Mouse (Mus musculus): ENCODE measurements at regions not wholly inside any gene's neighbourhood (a gene's known extent, or its start where the extent isn't known, plus 50 kb on each side); places are given as distances from the start of the nearest gene placed in this dataset.
"Not testable (repeated sequence)": the region's sequence is repeated elsewhere in the genome, so short reads cannot be mapped to it uniquely, and the experiment has no call there.

DNA sequence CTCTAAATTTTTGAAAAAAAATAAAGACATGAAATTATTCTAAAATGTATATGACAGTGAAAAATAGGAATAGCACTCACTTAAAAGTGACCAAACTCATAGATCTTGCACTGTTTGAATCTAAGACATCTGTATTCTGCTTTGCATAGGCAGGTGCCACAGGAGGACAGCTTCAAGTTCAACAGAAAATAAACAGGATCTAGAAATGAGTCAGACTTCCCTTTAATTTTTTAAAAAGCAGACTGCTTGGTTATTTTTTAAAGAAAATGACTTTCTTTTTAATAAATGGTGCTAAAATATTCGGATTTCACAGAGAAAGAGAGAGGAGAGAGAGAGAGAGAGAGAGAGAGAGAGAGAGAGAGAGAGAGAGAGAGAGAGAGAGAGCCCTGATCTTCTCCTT is 123.8 kb upstream of the Myt1l start:
- no peak overlapping the region for H3K4me3 ChIP-seq
- 3% methylated on average over 1 of the region's 1 CpGs for WGBS
- no peaks in the 10 kb centered on the region for H3K79me2 ChIP-seq (replicated peaks; ENCODE audit: control insufficient read depth, insufficient read depth, low read length)
- H3K9ac ChIP-seq (ENCODE audit: low read depth, low read length): no peak overlapping the region
- H3K4me1 ChIP-seq (ENCODE audit: control insufficient read depth, insufficient read depth, low read length): no peaks in the 10 kb centered on the region
- H3K27me3 ChIP-seq (ENCODE audit: control insufficient read depth, insufficient read depth, low read length): no peaks in the 10 kb centered on the region
- intact Hi-C loops (cut with DNase I): no loop called here
- no peak for TF ChIP-seq POLR2A (IDR thresholded peaks at IDR 0.05; ENCODE audit: insufficient read depth, low read depth, low read length)
- TF ChIP-seq EP300 (IDR thresholded peaks at IDR 0.05; ENCODE audit: insufficient read depth, low read depth, low read length): no peak
- no peak for TF ChIP-seq CTCF (IDR thresholded peaks at IDR 0.05)
- no peak overlapping the region for H3K27ac ChIP-seq
- H3K36me3 ChIP-seq (ENCODE audit: control insufficient read depth, insufficient read depth, low read length): no peaks in the 10 kb centered on the region
- DNase-seq: no peak

DNA sequence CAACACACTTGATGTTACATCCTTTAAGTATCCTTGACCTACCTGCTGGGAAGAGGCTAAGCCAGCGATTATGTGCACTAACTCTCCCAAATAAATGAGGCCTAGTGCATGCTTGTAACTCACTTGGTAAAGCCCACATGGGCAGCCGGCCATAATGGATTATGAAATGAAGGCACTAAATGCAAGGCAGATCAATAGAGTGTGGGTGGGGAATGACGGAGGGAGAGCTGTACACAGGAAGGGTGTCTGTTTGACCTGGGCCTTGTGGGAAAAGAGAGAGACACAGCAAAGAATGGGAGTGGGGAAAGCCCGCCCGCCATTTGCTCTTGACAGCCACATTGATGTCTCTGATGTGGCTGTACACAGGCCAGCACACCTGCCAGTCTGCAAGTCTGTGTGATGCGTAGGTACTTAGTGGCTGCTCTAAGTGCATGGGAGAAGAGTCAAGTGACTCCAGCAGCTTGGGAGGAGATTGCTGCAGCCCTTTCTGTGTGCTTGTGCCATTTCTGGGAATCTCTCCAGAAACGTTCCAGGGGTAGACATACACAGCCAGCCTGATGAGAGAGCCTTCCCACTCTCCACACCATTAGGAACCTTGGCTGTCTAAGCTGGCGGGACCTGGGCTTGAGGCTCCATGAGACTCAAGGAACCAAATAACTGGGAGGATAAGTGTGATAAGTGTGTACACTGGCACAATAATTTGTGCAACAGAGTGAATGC is 118.7 kb upstream of the Myt1l start:
- WGBS: 83% methylated on average over 8 of the region's 8 CpGs
- intact Hi-C loops (cut with DNase I): no loop called here
- no peak for TF ChIP-seq POLR2A (IDR thresholded peaks at IDR 0.05; ENCODE audit: insufficient read depth, low read depth, low read length)
- TF ChIP-seq CTCF (IDR thresholded peaks at IDR 0.05): no peak
- TF ChIP-seq EP300 (IDR thresholded peaks at IDR 0.05; ENCODE audit: insufficient read depth, low read depth, low read length): no peak

DNA sequence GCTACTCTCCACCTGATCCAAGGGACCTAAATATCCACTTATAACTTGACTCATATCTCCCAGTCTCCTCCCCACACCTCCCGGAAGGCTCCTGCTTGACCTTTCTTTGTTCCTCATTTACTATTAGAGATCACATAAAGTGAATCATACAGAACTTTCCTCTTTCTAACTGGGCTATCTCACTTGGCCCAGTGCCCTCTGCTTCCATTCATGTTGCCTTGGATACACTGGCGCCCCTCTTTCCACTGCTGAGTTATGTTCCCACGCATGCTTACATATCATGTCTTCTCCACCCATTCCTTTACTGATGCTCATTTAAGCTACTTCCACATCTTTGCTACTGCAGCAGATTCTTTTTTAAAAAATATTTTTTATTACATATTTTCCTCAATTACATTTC is 94.2 kb upstream of the Myt1l start:
- WGBS: 41% methylated on average over 3 of the region's 3 CpGs
- no peaks in the 10 kb centered on the region for H3K79me2 ChIP-seq (replicated peaks; ENCODE audit: control insufficient read depth, insufficient read depth, low read length)
- H3K4me3 ChIP-seq: no peak overlapping the region
- H3K4me1 ChIP-seq (ENCODE audit: control insufficient read depth, insufficient read depth, low read length): no peaks in the 10 kb centered on the region
- no peak overlapping the region for H3K9ac ChIP-seq (ENCODE audit: low read depth, low read length)
- no peaks in the 10 kb centered on the region for H3K27me3 ChIP-seq (ENCODE audit: control insufficient read depth, insufficient read depth, low read length)
- intact Hi-C loops (cut with DNase I): no loop called here
- TF ChIP-seq CTCF (IDR thresholded peaks at IDR 0.05): no peak
- no peak for TF ChIP-seq POLR2A (IDR thresholded peaks at IDR 0.05; ENCODE audit: insufficient read depth, low read depth, low read length)
- no peak for TF ChIP-seq EP300 (IDR thresholded peaks at IDR 0.05; ENCODE audit: insufficient read depth, low read depth, low read length)
- no peak for DNase-seq
- no peak overlapping the region for H3K27ac ChIP-seq
- H3K36me3 ChIP-seq (ENCODE audit: control insufficient read depth, insufficient read depth, low read length): no peaks in the 10 kb centered on the region

More for the DNA sequence above, 118.7 kb upstream of the Myt1l start:
- no peaks in the 10 kb centered on the region for H3K27me3 ChIP-seq (ENCODE audit: control insufficient read depth, insufficient read depth, low read length)
- no peaks in the 10 kb centered on the region for H3K36me3 ChIP-seq (ENCODE audit: control insufficient read depth, insufficient read depth, low read length)
- H3K9ac ChIP-seq (ENCODE audit: low read depth, low read length): no peak overlapping the region
- no peak overlapping the region for H3K4me3 ChIP-seq
- H3K4me1 ChIP-seq (ENCODE audit: control insufficient read depth, insufficient read depth, low read length): no peaks in the 10 kb centered on the region
- DNase-seq: no peak
- no peak overlapping the region for H3K27ac ChIP-seq
- no peaks in the 10 kb centered on the region for H3K79me2 ChIP-seq (replicated peaks; ENCODE audit: control insufficient read depth, insufficient read depth, low read length)

DNA sequence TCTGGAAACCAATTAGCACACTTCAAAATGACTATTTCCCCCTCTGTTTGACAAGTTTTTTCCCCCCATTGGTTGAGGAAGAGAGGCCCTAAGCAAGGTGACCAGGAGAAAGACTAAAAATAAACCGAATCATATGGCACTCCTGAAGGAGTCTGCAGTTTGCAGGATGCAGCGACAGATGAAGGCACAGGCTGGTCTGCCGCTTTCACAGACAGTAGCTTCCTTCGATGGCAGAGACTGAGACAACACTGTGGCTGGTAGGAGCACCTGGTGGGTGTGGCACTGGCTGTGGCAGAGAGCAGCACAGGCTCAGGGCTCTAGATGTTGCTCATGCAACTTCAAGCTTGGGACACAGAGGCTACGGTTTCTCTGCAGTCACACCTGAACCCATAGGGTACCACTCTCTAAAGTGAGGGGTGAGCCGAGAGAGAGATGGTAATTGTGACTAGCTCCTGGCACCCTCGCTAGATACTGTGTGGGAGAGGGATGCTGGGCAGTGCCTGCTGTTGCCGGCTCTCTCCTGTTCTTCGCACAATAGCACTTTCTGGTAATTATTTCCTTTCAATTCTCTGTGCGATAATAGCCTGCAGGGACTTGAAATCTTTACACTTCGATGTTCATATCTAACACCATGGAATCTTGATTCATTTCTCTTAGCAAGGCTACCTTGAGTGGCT is 88.7 kb upstream of the Myt1l start:
- Histone ChIP-seq H3K4me3 (no peak overlapping the region), H3K27me3 (ENCODE audit: control insufficient read depth, insufficient read depth, low read length) (no peaks in the 10 kb centered on the region), H3K27ac (no peak overlapping the region), H3K36me3 (ENCODE audit: control insufficient read depth, insufficient read depth, low read length) (no peaks in the 10 kb centered on the region), H3K4me1 (ENCODE audit: control insufficient read depth, insufficient read depth, low read length) (no peaks in the 10 kb centered on the region), H3K79me2 (replicated peaks; ENCODE audit: control insufficient read depth, insufficient read depth, low read length) (no peaks in the 10 kb centered on the region), H3K9ac (ENCODE audit: low read depth, low read length) (no peak overlapping the region)
- intact Hi-C loops (cut with DNase I): no loop called here
- WGBS: 74% methylated on average over 11 of the region's 11 CpGs
- DNase-seq: no peak
- TF ChIP-seq EP300 (IDR thresholded peaks at IDR 0.05; ENCODE audit: insufficient read depth, low read depth, low read length): no peak
- TF ChIP-seq CTCF (IDR thresholded peaks at IDR 0.05): no peak
- TF ChIP-seq POLR2A (IDR thresholded peaks at IDR 0.05; ENCODE audit: insufficient read depth, low read depth, low read length): no peak

DNA sequence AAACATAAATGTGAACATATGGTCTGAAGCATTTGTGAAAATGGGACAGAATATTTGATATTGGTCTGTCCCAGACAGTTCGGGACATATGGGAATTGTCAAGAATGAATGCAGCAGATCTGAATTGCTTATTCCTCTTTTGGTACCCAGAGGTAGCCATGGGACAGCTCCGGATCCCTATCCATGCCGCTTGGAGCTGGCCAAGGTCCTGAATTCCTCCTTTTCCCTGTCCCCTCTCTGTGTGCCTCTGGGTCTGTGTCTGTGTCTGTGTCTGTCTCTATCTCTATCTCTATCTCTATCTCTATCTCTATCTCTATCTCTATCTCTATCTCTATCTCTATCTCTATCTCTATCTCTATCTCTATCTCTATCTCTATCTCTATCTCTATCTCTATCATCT is 63.0 kb upstream of the Myt1l start:
- H3K4me3 ChIP-seq; H3K9ac ChIP-seq (ENCODE audit: low read depth, low read length); H3K27ac ChIP-seq; H3K36me3 ChIP-seq (ENCODE audit: control insufficient read depth, insufficient read depth, low read length); H3K27me3 ChIP-seq (ENCODE audit: control insufficient read depth, insufficient read depth, low read length); intact Hi-C loops (cut with DNase I); H3K4me1 ChIP-seq (ENCODE audit: control insufficient read depth, insufficient read depth, low read length); H3K79me2 ChIP-seq (replicated peaks; ENCODE audit: control insufficient read depth, insufficient read depth, low read length): not testable (repeated sequence)
- 15% methylated on average over 3 of the region's 3 CpGs for WGBS
- peak; percentile 6 to 41 for DNase-seq

Measured in heart, adult 2 months (tissue).